Mouse (Mus musculus): Measurements from ENCODE around the gene Dnajc25. TPM values are rescaled to one million over a fixed set of nuclear protein-coding genes. Genes with fewer than 3 reads are reported as not detected.

Gene Dnajc25
- 4.9 and 6.2 TPM in 2 replicates for polyA plus RNA-seq (2015; fragmentation: Nextera tagmentation; extraction: Ambion mirVana)

DNA sequence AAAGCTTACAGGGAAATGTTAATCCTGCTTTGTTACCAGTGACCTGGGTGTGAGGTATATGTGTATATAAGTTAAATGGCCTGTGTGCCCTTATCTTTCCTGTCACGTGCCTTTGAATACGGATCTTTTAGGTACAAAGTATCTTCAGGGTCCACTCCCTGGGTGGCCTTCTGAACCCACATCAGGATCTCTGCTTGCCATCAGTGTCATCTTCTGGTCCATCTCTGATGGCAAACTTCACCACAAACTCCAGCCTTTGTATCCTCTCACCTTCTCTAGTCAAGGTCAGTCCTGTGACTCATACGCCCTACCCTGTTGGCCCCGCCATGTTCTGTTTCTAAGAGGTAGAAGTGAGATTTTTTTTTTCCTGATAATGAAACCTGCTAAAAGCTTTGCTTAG, at the start of gene Dnajc25:
Dnajc25 (plus strand) TSS at position 301 of the 400 bp plus-strand sequence.
- Histone ChIP-seq H3K4me1 (replicated peaks) (peaks cover 50% of the 10 kb centered on the region), H3K9ac (no peak within 1 kb of the TSS), H3K27ac (replicated peaks) (no peak within 1 kb of the TSS), H3K9me3 (replicated peaks) (no peaks in the 10 kb centered on the region), H3K27me3 (no peaks in the 10 kb centered on the region), H3K4me2 (no peak within 1 kb of the TSS), H3K36me3 (replicated peaks) (no peaks in the 10 kb centered on the region), H3K4me3 (replicated peaks) (no peak within 1 kb of the TSS)
- ATAC-seq (ENCODE audit: insufficient read depth), result no peak
- 49% methylated on average over 4 of the region's 4 CpGs for WGBS (ENCODE audit: insufficient replicate concordance)

DNA sequence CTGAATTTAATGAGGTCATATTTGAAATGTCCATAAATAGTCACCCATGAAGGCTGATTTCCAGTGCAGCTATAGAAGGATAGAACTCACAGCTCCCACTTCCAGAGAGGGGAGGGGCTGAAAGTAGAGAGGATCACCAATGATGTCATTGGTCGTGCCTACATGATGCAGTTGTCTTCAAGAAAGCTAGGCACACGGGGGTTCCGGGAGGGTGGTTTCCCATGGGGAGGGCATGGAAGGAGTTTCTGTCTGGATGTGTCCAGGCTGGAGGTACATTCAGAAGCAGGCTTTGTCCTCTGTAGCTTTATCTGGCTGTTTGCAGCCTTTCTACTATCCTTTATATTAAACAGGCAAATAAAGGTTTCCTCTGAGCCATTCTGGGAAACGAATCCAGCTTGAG, 46.5 kb upstream of the Dnajc25 start:
- H3K4me1 ChIP-seq (replicated peaks), result peaks cover 6% of the 10 kb centered on the region
- no peak for ATAC-seq (ENCODE audit: insufficient read depth)
- WGBS (ENCODE audit: insufficient replicate concordance), result 67% methylated on average over 4 of the region's 4 CpGs

DNA sequence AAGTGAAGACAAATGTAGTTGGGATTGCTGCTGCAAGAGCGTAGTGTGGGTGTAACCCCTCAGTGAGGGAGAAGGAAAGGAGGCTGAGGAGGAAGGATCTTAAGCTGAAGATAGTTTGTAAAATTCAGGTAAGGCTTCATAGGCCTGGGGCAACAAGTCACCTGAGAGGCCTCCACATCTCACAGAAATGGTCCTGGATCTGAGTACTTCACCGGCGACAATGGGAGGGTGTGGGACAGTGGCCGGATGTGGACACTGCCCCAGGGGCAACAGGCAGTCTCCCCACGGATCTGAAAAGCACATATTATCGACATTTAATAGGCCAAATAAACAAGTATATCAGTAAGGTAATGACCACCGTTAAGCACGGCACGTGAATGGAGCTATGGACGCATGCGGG, 42.2 kb upstream of the Dnajc25 start:
- Histone ChIP-seq H3K9ac (no peak overlapping the region), H3K9me3 (replicated peaks) (no peaks in the 10 kb centered on the region), H3K4me3 (replicated peaks) (no peak overlapping the region), H3K4me1 (replicated peaks) (no peaks in the 10 kb centered on the region), H3K4me2 (no peak overlapping the region), H3K36me3 (replicated peaks) (no peaks in the 10 kb centered on the region), H3K27me3 (no peaks in the 10 kb centered on the region; the same call in 1 of the 2 replicates), H3K27ac (replicated peaks) (no peak overlapping the region)
- no peak for ATAC-seq (ENCODE audit: insufficient read depth)
- WGBS (ENCODE audit: insufficient replicate concordance), result 80% methylated on average over 11 of the region's 11 CpGs

More for the DNA sequence above, 46.5 kb upstream of the Dnajc25 start:
- Histone ChIP-seq H3K9ac (no peak overlapping the region), H3K9me3 (replicated peaks) (no peaks in the 10 kb centered on the region), H3K27me3 (peaks cover 34% of the 10 kb centered on the region), H3K27ac (replicated peaks) (no peak overlapping the region), H3K4me3 (replicated peaks) (no peak overlapping the region), H3K4me2 (no peak overlapping the region), H3K36me3 (replicated peaks) (no peaks in the 10 kb centered on the region)

DNA sequence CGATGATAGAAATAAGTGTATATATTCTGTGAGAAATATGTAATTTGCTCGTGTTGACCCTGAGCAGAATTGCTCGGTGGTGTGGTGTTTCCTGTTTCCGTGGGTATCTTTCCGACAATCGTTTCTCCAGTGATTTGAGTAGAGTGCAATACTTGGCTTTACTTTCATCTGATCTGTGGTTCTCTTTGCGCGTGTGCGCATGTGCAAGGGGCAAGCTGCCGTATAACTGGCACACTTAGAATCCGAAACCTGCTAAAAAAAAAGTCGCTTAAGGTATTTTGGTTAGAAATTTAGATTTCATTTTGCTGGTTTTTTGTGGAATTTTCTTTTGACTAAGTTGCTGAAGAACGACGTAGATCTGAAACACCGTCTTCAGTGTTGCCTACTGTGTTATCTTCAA, 33.1 kb upstream of the Dnajc25 start:
- ATAC-seq (ENCODE audit: insufficient read depth), result no peak
- H3K27ac ChIP-seq (replicated peaks), result no peak overlapping the region
- H3K9me3 ChIP-seq (replicated peaks), result no peaks in the 10 kb centered on the region
- H3K36me3 ChIP-seq (replicated peaks), result no peaks in the 10 kb centered on the region
- H3K4me3 ChIP-seq (replicated peaks), result no peak overlapping the region
- peaks cover 3% of the 10 kb centered on the region; the same call in 1 of the 2 replicates for H3K27me3 ChIP-seq
- H3K9ac ChIP-seq, result no peak overlapping the region
- no peaks in the 10 kb centered on the region for H3K4me1 ChIP-seq (replicated peaks)
- WGBS (ENCODE audit: insufficient replicate concordance), result 67% methylated on average over 15 of the region's 15 CpGs
- H3K4me2 ChIP-seq, result no peak overlapping the region

DNA sequence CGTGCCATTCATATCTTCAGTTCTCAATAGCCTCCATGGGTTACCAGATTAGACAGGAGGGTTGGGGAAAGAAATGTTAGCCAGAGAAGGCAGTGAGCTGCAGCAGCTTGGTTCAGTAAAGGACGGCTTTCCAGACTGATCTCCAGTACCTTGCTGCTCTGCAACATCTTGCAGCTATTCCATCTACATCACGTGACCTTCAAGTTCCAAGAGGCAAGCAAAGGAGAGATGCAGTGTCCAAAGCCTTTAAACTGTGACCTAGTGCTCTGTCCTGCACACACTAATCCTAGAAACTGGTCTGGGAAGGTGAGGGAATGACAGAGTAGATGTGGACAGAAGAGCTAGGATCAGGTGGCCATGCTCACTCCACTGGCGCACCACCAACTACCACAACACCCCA, 31.6 kb upstream of the Dnajc25 start:
- WGBS (ENCODE audit: insufficient replicate concordance), result 74% methylated on average over 4 of the region's 4 CpGs
- no peak for ATAC-seq (ENCODE audit: insufficient read depth)
- H3K4me2 ChIP-seq, result no peak overlapping the region

DNA sequence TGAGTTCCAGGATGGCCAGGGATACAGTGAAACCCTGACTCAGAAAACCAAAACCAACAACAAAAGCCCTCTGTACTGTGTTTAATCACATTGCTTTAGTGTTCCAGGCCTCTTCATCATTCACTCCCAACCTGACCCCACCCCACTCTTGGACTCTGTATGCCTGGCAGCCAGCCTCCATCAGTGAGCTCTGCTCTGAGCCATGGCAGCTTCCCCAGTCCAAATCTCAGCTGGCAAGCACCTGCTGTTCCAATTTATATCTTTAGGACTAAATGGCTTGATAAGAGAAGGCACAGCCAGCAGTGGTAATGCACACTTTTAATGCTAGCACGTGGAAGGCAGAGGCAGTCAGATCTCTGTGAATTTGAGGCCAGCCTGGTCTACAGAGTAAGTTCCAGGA, 29.7 kb upstream of the Dnajc25 start:
- 65% methylated on average over 1 of the region's 1 CpGs for WGBS (ENCODE audit: insufficient replicate concordance)

More for the DNA sequence above, 31.6 kb upstream of the Dnajc25 start:
- Histone ChIP-seq H3K4me1 (replicated peaks) (no peaks in the 10 kb centered on the region), H3K27ac (replicated peaks) (no peak overlapping the region), H3K9ac (no peak overlapping the region), H3K27me3 (0 out of 2 replicates have a peak, but pooled peaks cover 3% of the 10 kb centered on the region), H3K4me3 (replicated peaks) (no peak overlapping the region), H3K36me3 (replicated peaks) (no peaks in the 10 kb centered on the region), H3K9me3 (replicated peaks) (no peaks in the 10 kb centered on the region)

DNA sequence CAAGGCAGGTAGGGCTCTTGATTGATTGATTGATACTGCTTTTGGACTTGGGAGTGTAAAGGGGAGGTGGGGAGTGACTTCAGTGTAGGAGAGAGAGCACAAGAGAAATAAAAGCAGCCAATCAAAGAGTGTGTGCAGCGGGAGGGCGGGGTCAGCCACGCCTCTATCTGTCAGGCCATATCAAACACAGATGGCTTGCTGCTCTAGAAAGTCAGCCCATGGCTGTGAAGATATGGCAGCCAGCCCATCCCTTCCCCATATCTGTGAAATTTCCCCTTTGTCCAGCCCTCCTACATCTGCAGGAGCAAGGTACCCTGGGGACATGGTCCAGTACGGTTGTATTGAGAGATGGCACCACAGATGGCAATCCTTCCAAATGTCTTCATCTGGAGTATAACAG, 24.2 kb upstream of the Dnajc25 start:
- Histone ChIP-seq H3K9me3 (replicated peaks) (no peaks in the 10 kb centered on the region), H3K4me3 (replicated peaks) (no peak overlapping the region), H3K4me2 (peak overlapping the region; percentile 36), H3K27ac (replicated peaks) (0 out of 2 replicates have a peak overlapping the region, but pooled peaks have one; percentile 25), H3K36me3 (replicated peaks) (no peaks in the 10 kb centered on the region), H3K4me1 (replicated peaks) (peaks cover 21% of the 10 kb centered on the region), H3K27me3 (no peaks in the 10 kb centered on the region), H3K9ac (no peak overlapping the region)
- 41% methylated on average over 4 of the region's 4 CpGs for WGBS (ENCODE audit: insufficient replicate concordance)
- ATAC-seq (ENCODE audit: insufficient read depth), result peak; percentile 90

More for the DNA sequence above, 29.7 kb upstream of the Dnajc25 start:
- Histone ChIP-seq H3K27ac (replicated peaks) (no peak overlapping the region), H3K4me1 (replicated peaks) (peaks cover 3% of the 10 kb centered on the region), H3K27me3 (0 out of 2 replicates have a peak, but pooled peaks cover 3% of the 10 kb centered on the region), H3K4me2 (no peak overlapping the region), H3K9ac (no peak overlapping the region), H3K9me3 (replicated peaks) (no peaks in the 10 kb centered on the region), H3K4me3 (replicated peaks) (no peak overlapping the region), H3K36me3 (replicated peaks) (no peaks in the 10 kb centered on the region)
- no peak for ATAC-seq (ENCODE audit: insufficient read depth)

DNA sequence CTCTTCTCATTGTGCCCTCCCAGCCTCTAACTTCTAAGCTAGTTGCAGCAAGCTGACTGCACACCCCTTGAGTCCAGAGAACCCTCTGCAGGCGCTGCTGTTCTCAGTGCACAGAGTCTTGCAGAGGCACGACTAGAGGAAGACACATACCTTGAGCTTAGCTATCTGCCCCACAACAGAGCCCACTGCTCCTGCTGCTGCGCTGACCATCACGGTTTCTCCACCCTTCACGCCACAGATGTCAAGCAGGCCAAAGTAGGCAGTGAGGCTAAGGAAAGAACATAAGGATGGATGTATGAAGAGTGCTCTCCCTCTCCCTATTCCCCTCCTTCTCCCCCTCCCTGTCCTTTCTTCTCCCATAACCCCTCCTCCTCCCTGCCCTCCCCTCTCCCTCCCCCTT, 19.2 kb upstream of the Dnajc25 start:
- Histone ChIP-seq H3K36me3 (replicated peaks) (no peaks in the 10 kb centered on the region), H3K27me3 (no peaks in the 10 kb centered on the region), H3K9ac (no peak overlapping the region), H3K4me3 (replicated peaks) (no peak overlapping the region), H3K27ac (replicated peaks) (no peak overlapping the region), H3K4me2 (no peak overlapping the region), H3K4me1 (replicated peaks) (peaks cover 12% of the 10 kb centered on the region), H3K9me3 (replicated peaks) (no peaks in the 10 kb centered on the region)
- ATAC-seq (ENCODE audit: insufficient read depth), result no peak
- WGBS (ENCODE audit: insufficient replicate concordance), result 71% methylated on average over 5 of the region's 5 CpGs

DNA sequence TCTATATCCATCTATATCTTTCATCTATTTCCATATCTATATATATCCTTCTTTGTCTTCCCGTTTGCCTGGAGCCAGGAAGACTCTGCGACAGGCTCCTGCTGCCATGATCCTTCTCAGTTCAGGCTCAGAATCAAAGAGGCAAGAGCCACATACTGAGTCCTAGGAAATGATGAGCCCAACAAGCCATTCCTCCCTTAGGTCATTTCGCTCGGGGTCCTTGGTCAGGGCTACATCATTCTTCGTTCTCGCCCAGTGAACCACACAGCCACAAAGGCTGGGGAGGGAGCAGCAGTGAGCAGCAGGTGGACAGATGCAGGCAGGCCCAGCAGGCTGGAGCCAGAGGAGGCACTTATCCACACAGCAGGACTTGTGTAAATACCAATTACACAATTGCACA, 13.4 kb upstream of the Dnajc25 start:
- Histone ChIP-seq H3K4me2 (no peak overlapping the region), H3K27ac (replicated peaks) (no peak overlapping the region), H3K36me3 (replicated peaks) (no peaks in the 10 kb centered on the region), H3K4me3 (replicated peaks) (no peak overlapping the region), H3K4me1 (replicated peaks) (peaks cover 16% of the 10 kb centered on the region), H3K27me3 (no peaks in the 10 kb centered on the region), H3K9ac (no peak overlapping the region), H3K9me3 (replicated peaks) (no peaks in the 10 kb centered on the region)
- no peak for ATAC-seq (ENCODE audit: insufficient read depth)
- 73% methylated on average over 6 of the region's 6 CpGs for WGBS (ENCODE audit: insufficient replicate concordance)

DNA sequence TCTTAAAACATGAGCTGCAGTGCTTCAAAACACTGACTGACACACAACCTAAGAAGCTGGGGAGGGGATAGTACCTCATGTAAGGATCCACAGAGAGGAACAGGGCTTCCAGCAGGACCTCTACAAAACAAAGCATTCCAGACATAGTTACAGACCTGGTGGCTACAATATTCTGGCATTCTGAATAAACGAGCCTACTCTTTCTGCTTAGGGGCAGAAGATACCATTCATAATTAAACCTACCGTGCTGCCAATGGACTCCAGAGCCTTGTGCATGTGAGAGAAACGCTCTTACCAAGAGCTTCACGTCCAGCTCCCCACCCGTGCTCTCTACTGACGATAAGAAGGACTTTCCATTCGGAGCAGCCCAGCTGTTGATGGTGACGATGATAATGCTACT, 12.1 kb upstream of the Dnajc25 start:
- Histone ChIP-seq H3K4me3 (replicated peaks) (no peak overlapping the region), H3K9ac (no peak overlapping the region), H3K27ac (replicated peaks) (no peak overlapping the region), H3K4me2 (no peak overlapping the region), H3K27me3 (no peaks in the 10 kb centered on the region), H3K4me1 (replicated peaks) (peaks cover 30% of the 10 kb centered on the region), H3K36me3 (replicated peaks) (no peaks in the 10 kb centered on the region), H3K9me3 (replicated peaks) (no peaks in the 10 kb centered on the region)
- no peak for ATAC-seq (ENCODE audit: insufficient read depth)
- 73% methylated on average over 8 of the region's 8 CpGs for WGBS (ENCODE audit: insufficient replicate concordance)

DNA sequence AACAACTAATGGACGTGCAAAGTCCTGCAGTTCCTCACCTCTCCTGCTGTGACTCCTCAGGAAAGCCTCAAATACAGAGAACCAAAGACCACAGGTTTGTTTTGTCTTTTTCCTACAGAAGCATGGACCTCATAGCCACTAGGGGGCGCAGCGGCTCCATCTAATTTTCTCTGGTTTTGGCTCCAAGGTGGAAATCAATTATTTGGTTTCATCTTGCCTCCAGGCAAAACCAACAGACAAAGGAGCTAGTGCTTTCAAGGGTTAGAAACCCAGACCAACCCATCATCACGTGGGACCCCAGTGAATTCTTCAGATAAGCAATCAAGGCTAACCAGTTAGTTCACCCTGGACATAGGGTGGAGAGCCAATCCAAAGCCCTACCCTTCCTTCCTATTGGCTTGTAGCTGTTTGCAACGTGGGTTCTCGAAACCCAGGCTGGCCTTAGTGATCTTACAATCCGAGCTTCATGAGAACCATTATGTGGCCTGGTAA, 9.7 kb upstream of the Dnajc25 start:
- Histone ChIP-seq H3K4me3 (replicated peaks) (no peak overlapping the region), H3K27ac (replicated peaks) (no peak overlapping the region; the same call in 1 of the 2 replicates), H3K4me2 (peak overlapping the region; percentile 34), H3K4me1 (replicated peaks) (peaks cover 45% of the 10 kb centered on the region), H3K36me3 (replicated peaks) (no peaks in the 10 kb centered on the region), H3K27me3 (no peaks in the 10 kb centered on the region), H3K9ac (no peak overlapping the region), H3K9me3 (replicated peaks) (no peaks in the 10 kb centered on the region)
- WGBS (ENCODE audit: insufficient replicate concordance), result 7% methylated on average over 7 of the region's 7 CpGs
- peak; percentile 36; the same call in 1 of the 2 replicates for ATAC-seq (ENCODE audit: insufficient read depth)

Measured in liver, embryonic 15.5 days (tissue).